Mouse (Mus musculus): ENCODE measurements around the gene Clstn2. TPM values are rescaled to one million over a fixed set of nuclear protein-coding genes. Genes with fewer than 3 reads are reported as not detected.

Gene Clstn2
- polyA plus RNA-seq, 1 experiment from 2014 or later, result 2.8 TPM

DNA sequence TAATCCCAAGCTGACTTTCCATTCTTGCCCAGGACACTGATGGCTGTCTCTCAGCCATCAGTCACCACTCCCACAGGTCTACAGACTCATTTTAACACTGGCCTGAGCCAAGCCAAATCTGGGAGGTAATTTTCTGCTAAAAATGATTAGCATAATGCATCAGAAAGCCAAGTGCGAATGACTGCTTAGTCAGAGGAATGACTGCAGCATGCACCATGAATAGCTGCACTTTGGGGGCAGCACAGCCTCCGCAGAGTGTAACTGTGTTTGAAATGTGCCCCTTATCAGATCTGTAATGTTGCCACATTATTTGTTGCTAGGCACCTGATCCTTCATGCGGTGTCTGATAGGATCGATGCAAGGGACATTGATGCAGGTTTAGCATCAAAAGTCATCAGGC lies 269.9 kb downstream of the Clstn2 start:
- Histone ChIP-seq H3K36me3 (replicated peaks) (no peaks in the 10 kb centered on the region), H3K4me1 (peaks cover 5% of the 10 kb centered on the region), H3K4me3 (replicated peaks) (no peak overlapping the region), H3K9ac (no peak overlapping the region), H3K4me2 (no peak overlapping the region), H3K27me3 (no peaks in the 10 kb centered on the region), H3K27ac (no peak overlapping the region), H3K9me3 (no peaks in the 10 kb centered on the region)
- no peak for ATAC-seq (ENCODE audit: low FRiP score)
- 74% methylated on average over 4 of the region's 4 CpGs for WGBS

DNA sequence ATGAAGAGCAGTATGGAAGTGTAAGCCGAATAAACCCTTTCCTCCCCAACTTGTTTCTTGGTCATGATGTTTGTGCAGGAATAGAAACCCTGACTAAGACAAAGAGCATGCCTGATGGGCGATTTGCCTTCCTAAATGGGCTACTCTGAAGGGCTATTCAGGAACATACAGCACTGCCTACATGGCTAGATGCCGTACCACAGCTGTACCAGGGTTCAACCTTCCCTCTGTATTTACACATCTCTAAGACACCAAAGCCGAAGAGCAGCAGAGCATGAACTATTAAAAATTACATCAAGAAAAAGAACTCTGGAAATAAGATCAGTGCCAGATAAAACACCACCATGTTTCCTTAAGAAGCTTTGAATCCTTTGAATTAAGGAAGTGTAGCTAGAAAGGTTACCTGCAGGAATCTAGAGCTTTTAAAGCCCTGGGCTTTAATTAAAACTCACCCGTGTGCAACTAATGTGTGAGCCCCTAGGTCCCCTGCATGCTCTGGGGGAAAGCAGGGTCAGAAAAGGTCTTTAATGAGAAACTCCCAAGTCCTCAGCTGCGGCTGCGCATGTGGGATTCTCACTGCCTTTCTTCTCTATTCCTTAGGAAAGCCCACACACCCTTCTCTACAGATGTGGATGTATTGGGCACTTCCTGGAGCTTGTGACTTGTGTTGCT lies 277.2 kb downstream of the Clstn2 start:
- Histone ChIP-seq H3K4me1 (no peaks in the 10 kb centered on the region), H3K36me3 (replicated peaks) (no peaks in the 10 kb centered on the region), H3K27ac (no peak overlapping the region), H3K4me2 (no peak overlapping the region), H3K9ac (no peak overlapping the region), H3K27me3 (no peaks in the 10 kb centered on the region), H3K4me3 (replicated peaks) (no peak overlapping the region), H3K9me3 (no peaks in the 10 kb centered on the region)
- ATAC-seq (ENCODE audit: low FRiP score), result no peak
- 57% methylated on average over 7 of the region's 7 CpGs for WGBS

DNA sequence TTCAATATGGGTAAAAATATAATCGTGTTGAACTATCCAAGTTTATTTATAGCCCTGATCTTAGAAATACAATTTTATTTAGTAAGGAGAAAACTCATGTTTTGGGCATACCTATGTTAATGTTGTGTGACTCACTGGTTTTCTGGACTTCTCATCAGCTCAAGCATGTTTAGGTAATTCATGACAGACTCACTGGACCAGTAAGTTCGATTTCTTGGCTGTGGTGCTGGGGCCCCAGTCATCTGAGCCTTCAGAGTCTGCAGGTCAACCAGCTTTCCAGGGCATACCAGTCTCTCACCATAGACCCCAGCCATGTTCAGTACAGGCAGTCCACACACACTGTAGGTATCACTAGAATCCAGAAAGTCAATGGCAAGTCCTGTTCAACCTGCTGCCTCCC lies 279.3 kb downstream of the Clstn2 start:
- Histone ChIP-seq H3K36me3 (replicated peaks) (no peaks in the 10 kb centered on the region), H3K4me2 (no peak overlapping the region), H3K4me1 (no peaks in the 10 kb centered on the region), H3K27ac (no peak overlapping the region), H3K4me3 (replicated peaks) (no peak overlapping the region), H3K9me3 (no peaks in the 10 kb centered on the region), H3K27me3 (no peaks in the 10 kb centered on the region), H3K9ac (no peak overlapping the region)
- no peak for ATAC-seq (ENCODE audit: low FRiP score)
- WGBS, result 80% methylated on average over 2 of the region's 2 CpGs

DNA sequence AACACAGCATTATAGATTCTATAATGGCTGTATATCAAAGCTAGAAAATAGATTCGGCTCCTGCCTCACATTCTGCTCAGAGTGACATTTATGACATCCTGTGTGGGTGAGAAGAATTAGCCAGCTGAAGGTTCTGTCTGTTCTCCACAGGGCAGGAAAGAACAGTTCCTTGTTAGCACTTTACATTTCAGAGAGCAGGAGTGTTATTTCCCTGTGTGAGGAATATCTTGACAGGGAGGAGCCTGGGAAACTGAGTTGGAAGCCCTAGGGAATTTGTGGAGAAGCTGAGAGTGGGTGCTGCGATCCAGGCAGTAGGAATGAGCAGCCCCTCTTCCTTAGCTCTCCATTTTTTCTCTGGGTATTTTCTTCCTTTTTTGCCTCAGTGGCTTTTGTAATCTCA lies 286.4 kb downstream of the Clstn2 start:
- H3K27me3 ChIP-seq, result no peaks in the 10 kb centered on the region
- no peak overlapping the region for H3K4me2 ChIP-seq
- ATAC-seq (ENCODE audit: low FRiP score), result no peak
- H3K9me3 ChIP-seq, result no peaks in the 10 kb centered on the region
- H3K4me3 ChIP-seq (replicated peaks), result no peak overlapping the region
- no peak overlapping the region for H3K9ac ChIP-seq
- H3K27ac ChIP-seq, result no peak overlapping the region
- WGBS, result 66% methylated on average over 2 of the region's 2 CpGs
- no peaks in the 10 kb centered on the region for H3K36me3 ChIP-seq (replicated peaks)
- H3K4me1 ChIP-seq, result no peaks in the 10 kb centered on the region

DNA sequence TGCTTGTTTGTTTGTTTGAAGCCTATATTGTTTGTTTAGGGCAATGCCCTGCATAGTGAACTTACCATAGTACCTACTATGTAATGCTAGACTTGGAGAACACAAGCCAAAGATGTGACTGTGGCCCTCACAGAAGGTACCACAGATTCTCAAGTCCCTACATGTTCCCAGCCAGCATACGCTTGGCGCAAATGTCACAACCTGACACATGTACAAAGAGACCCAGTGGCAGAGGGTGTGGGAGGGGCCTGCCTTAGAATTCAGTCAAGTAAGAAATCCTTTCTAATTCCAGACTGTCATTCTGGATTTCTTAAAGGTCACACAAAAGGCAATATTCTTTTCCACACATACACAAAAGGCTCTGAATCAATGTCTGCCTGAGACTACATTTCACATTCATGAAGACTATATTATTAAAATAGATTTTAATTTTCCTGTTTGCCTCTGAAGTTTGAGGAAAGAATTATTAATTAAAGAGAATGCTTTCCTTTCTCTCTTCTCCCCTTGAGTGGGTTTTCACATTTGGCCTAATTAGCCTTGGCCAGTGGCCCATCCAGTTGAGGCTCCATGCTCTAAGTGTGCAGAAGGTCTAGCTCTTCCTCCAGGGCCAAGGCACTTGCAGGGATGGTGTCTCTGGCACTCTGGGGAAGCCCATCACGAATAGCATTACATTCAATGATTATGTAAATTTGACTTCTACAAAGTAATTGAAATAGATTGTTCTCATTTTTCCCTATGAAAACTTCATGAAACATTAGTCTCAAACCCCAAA lies 305.1 kb downstream of the Clstn2 start:
- no peak for ATAC-seq (ENCODE audit: low FRiP score)
- WGBS, result 66% methylated on average over 3 of the region's 3 CpGs
- Histone ChIP-seq H3K4me1 (no peaks in the 10 kb centered on the region), H3K27me3 (no peaks in the 10 kb centered on the region), H3K4me2 (no peak overlapping the region), H3K9ac (no peak overlapping the region), H3K4me3 (replicated peaks) (no peak overlapping the region), H3K27ac (no peak overlapping the region), H3K9me3 (no peaks in the 10 kb centered on the region), H3K36me3 (replicated peaks) (no peaks in the 10 kb centered on the region)

DNA sequence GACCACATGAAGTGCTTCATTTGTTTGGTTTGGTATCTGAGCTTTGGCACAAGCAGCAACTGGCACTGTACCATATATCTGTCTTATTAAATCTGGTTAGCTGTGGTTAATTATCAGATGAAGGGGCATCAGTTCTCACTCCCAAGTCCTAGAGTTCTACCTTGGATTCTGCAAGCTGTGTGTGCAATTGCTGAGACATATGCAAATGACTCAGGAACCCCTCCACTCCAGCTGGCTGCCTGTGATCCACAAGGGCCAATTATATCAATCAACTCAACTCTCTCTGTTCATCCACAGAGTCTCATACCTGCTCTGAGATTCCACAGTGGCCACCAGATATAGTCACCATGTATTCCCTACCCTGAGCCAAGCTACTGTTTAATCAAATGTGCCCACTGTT lies 315.3 kb downstream of the Clstn2 start:
- Histone ChIP-seq H3K4me1 (no peaks in the 10 kb centered on the region), H3K4me2 (no peak overlapping the region), H3K36me3 (replicated peaks) (no peaks in the 10 kb centered on the region), H3K27me3 (no peaks in the 10 kb centered on the region), H3K27ac (no peak overlapping the region), H3K4me3 (replicated peaks) (no peak overlapping the region), H3K9ac (no peak overlapping the region), H3K9me3 (no peaks in the 10 kb centered on the region)
- ATAC-seq (ENCODE audit: low FRiP score), result no peak

DNA sequence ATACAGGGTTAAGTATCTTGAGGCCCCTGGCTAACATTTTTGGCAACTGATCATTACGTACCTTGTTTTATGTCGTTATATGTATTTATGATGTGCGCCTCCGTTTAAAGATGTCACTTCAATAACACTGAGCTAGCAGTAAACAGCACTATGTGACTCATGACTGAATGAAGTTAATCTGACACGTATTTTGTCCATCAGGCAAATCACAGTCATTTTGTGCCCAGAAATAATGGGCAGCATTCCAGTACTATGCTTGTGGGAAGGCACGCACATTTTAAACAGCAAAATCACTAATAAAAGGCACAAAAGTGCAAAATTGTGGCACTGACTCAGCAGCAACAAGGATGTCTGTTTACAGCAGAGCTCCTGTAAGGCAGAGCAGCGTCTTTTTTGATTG lies 316.0 kb downstream of the Clstn2 start:
- 79% methylated on average over 7 of the region's 7 CpGs for WGBS
- Histone ChIP-seq H3K9me3 (no peaks in the 10 kb centered on the region), H3K4me2 (no peak overlapping the region), H3K36me3 (replicated peaks) (no peaks in the 10 kb centered on the region), H3K9ac (no peak overlapping the region), H3K27ac (no peak overlapping the region), H3K4me1 (no peaks in the 10 kb centered on the region), H3K4me3 (replicated peaks) (no peak overlapping the region), H3K27me3 (no peaks in the 10 kb centered on the region)
- no peak for ATAC-seq (ENCODE audit: low FRiP score)

DNA sequence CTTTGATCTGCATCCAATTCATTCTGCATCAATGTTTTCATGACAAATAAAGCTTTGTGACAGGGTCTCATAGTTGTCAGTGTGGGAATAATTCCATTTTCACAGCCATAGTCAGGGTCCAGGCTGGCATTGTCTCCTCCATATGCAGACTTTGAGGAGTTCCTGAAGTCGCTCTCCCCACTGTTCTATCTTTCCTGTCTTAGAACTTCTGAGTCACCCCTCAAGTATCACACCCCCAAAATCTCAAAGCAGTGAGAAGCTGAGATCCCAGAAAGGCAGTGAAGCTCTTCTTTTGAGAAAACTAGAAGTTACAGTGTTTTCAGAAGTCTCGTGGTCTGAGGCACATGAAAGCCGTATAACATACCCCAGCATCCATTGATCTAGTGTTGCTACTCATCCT lies 320.1 kb downstream of the Clstn2 start:
- ATAC-seq (ENCODE audit: low FRiP score), result no peak
- Histone ChIP-seq H3K27me3 (no peaks in the 10 kb centered on the region), H3K9me3 (no peaks in the 10 kb centered on the region), H3K4me2 (no peak overlapping the region), H3K4me1 (no peaks in the 10 kb centered on the region), H3K9ac (no peak overlapping the region), H3K4me3 (replicated peaks) (no peak overlapping the region), H3K36me3 (replicated peaks) (no peaks in the 10 kb centered on the region), H3K27ac (no peak overlapping the region)
- 97% methylated on average over 3 of the region's 3 CpGs for WGBS

DNA sequence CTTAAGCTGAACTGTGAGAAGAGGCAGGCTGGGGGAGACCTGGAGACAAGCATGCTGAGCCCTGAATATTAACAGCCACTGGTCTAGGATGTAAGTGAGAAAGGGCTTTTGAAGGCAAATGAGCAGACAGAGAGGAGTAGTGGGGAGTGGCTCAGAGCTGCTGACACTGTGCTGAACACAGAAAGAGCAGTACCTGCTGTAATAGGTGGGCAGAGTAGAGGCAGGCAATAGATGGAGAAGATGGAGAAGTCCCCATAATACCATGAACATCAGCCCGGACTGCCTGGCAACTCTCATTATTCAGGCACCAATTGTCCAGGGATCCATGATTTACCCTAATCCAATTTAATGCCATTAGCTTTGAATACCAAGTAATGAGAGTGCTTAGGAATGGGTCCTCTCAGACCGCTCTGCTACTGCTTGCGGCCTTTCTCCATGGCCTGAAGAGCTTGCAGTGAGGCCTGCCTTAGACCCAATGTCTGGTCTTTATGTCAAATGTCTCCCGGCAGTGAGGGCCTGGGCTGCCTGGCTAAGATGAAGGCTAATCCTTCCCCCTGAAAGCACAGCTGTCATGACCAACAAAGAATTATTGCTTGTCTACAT lies 329.0 kb downstream of the Clstn2 start:
- no peaks in the 10 kb centered on the region for H3K36me3 ChIP-seq (replicated peaks)
- 16% methylated on average over 4 of the region's 4 CpGs for WGBS
- no peak overlapping the region for H3K9ac ChIP-seq
- H3K4me2 ChIP-seq, result no peak overlapping the region
- H3K27me3 ChIP-seq, result peaks cover 31% of the 10 kb centered on the region
- ATAC-seq (ENCODE audit: low FRiP score), result no peak
- peaks cover 25% of the 10 kb centered on the region; the same call in 1 of the 2 replicates for H3K4me1 ChIP-seq
- H3K27ac ChIP-seq, result no peak overlapping the region
- H3K9me3 ChIP-seq, result no peaks in the 10 kb centered on the region
- no peak overlapping the region for H3K4me3 ChIP-seq (replicated peaks)

DNA sequence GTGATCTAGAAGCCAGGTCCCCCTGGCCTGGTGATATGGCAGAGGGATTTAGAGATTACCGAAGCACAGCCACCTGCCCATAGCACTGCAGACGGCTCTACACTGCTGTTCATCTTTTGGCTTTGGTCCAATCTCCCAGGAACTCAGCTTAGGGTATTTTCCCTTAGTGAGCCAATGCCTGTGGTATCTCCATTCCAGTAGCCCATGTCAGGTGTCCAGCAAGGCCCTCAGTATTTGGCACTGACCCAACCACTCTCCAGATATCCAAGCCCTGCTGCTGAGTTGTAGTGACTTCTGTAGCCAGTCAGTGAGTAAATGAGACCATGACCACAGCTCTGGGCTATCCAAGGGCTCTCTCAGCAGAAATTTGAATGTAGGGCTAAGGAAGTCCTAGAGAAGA lies 330.0 kb downstream of the Clstn2 start:
- ATAC-seq (ENCODE audit: low FRiP score), result no peak
- H3K4me2 ChIP-seq, result no peak overlapping the region
- no peaks in the 10 kb centered on the region for H3K9me3 ChIP-seq
- H3K4me3 ChIP-seq (replicated peaks), result no peak overlapping the region
- peaks cover 31% of the 10 kb centered on the region for H3K27me3 ChIP-seq
- peaks cover 25% of the 10 kb centered on the region; the same call in 1 of the 2 replicates for H3K4me1 ChIP-seq
- WGBS, result 85% methylated on average over 2 of the region's 2 CpGs
- no peak overlapping the region for H3K9ac ChIP-seq
- H3K36me3 ChIP-seq (replicated peaks), result no peaks in the 10 kb centered on the region
- no peak overlapping the region for H3K27ac ChIP-seq

DNA sequence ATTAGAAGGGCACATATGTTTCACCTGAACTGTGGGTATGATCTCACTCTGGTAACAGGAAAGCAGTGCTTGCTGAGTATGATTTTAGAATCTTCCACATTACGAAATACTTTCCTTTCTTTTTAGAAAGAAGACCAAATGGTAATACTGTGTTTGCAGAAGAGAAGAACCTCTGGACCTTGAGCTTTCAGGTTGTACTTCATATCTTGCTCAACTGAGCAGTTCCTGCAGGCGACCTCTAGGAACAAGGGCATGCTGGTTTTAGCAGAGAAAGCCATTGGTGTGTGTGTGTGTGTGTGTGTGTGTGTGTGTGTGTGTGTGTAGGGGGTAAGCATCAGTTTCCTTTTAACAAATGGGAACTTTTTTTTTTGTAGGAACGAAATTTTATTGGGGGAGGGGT lies 333.0 kb downstream of the Clstn2 start:
- H3K27me3 ChIP-seq, result peaks cover 22% of the 10 kb centered on the region
- ATAC-seq (ENCODE audit: low FRiP score), result no peak
- 86% methylated on average over 3 of the region's 3 CpGs for WGBS

DNA sequence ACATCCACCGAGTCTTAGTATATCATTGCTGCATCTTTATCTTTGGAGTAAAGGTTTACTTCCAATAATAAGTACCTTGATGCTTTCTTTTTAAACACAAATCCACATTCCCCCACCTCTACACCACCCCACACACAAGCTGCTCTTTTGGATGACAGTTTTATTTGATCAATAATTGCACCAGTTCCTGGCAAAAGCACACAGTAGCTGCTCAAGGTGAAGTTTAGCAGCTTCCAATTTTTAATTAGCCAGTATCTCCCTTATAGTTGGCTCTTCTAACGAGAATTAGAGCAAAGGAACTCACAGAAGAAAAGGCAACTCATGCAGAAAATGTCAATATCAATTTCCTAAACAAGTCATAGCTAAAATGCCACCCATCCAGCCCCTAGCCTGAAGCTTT lies 334.0 kb downstream of the Clstn2 start:
- Histone ChIP-seq H3K9me3 (no peaks in the 10 kb centered on the region), H3K4me1 (peaks cover 22% of the 10 kb centered on the region; the same call in 1 of the 2 replicates), H3K4me3 (replicated peaks) (no peak overlapping the region), H3K27ac (no peak overlapping the region), H3K36me3 (replicated peaks) (no peaks in the 10 kb centered on the region), H3K4me2 (no peak overlapping the region), H3K27me3 (peaks cover 21% of the 10 kb centered on the region), H3K9ac (no peak overlapping the region)
- no peak for ATAC-seq (ENCODE audit: low FRiP score)
- WGBS, result 63% methylated on average over 2 of the region's 2 CpGs

More for the DNA sequence above, 333.0 kb downstream of the Clstn2 start:
- Histone ChIP-seq H3K9ac (no peak overlapping the region), H3K9me3 (no peaks in the 10 kb centered on the region), H3K36me3 (replicated peaks) (no peaks in the 10 kb centered on the region), H3K27ac (no peak overlapping the region), H3K4me1 (peaks cover 25% of the 10 kb centered on the region; the same call in 1 of the 2 replicates), H3K4me3 (replicated peaks) (no peak overlapping the region), H3K4me2 (no peak overlapping the region)

All from forebrain, embryonic 12.5 days (tissue).